In genomic region chr6:114904818-114905217, GRCm38 (mm10) we compare ENCODE assay signal across 27 mouse cellular contexts.
DNase-seq lines count a peak whose midpoint lies in the region; ATAC-seq and TF ChIP-seq lines count a peak whose summit lies in the region.
"Had no signal": no experiment of that assay in that cellular context is flagged by ENCODE, and none has a peak within 500 bp of the region (broad histone marks: within the 10 kb centered on the region; RNA-seq: fewer than 3 reads in every experiment).

No protein-coding gene starts in this region.

- H3K36me3 ChIP-seq in CH12.LX (replicated peaks in 1 of 2; ENCODE audit: control insufficient read depth in 1 of 2, insufficient read depth in 1 of 2, low read length in 1 of 2): peaks cover 12 to 64% of the 10 kb centered on the region in 2 experiments
- no peaks in the 10 kb centered on the region for H3K36me3 ChIP-seq in splenic B cell, adult 2 months (ENCODE audit: control insufficient read depth, insufficient read depth, low read length, poor library complexity, severe bottlenecking)
- H3K36me3 ChIP-seq in kidney, embryonic 16.5 days (ENCODE audit: insufficient read depth, low read length): no peaks in the 10 kb centered on the region
- H3K36me3 ChIP-seq: forebrain, embryonic 15.5 days; intestine, embryonic 15.5 days had no signal

- no peak for TF ChIP-seq RAD21 in CH12.LX (IDR thresholded peaks at IDR 0.05; ENCODE audit: low read depth, low read length)

- no peak for ATAC-seq in kidney, embryonic 16.5 days (ENCODE audit: low FRiP score, low TSS enrichment)
- ATAC-seq: forebrain, embryonic 15.5 days; hindbrain, postnatal 0 days; intestine, embryonic 15.5 days; Patski had no signal

- peaks cover 2% of the 10 kb centered on the region for H3K9me3 ChIP-seq in CH12.LX (replicated peaks; ENCODE audit: low read length)
- no peaks in the 10 kb centered on the region for H3K9me3 ChIP-seq in kidney, embryonic 16.5 days (ENCODE audit: low read length)
- H3K9me3 ChIP-seq: embryonic facial prominence, embryonic 10.5 days; embryonic facial prominence, embryonic 13.5 days; forebrain, embryonic 12.5 days; forebrain, embryonic 15.5 days; G1E; heart, embryonic 10.5 days; heart, embryonic 13.5 days; intestine, embryonic 15.5 days had no signal

- no peaks in the 10 kb centered on the region for H3K27me3 ChIP-seq in CH12.LX (replicated peaks)
- H3K27me3 ChIP-seq in splenic B cell, adult 2 months (ENCODE audit: control insufficient read depth, insufficient read depth, low read length, poor library complexity, severe bottlenecking): no peaks in the 10 kb centered on the region
- no peaks in the 10 kb centered on the region for H3K27me3 ChIP-seq in kidney, embryonic 16.5 days (ENCODE audit: insufficient read depth, low read length)
- H3K27me3 ChIP-seq: embryonic facial prominence, embryonic 13.5 days; forebrain, embryonic 12.5 days; forebrain, embryonic 15.5 days; heart, embryonic 13.5 days; intestine, embryonic 15.5 days; Patski had no signal

- no peak overlapping the region for H3K9ac ChIP-seq in CH12.LX (ENCODE audit: insufficient read depth, low read depth)
- no peak overlapping the region for H3K9ac ChIP-seq in kidney, embryonic 16.5 days (replicated peaks; ENCODE audit: low read length)
- H3K9ac ChIP-seq: forebrain, embryonic 12.5 days; forebrain, embryonic 15.5 days; heart, embryonic 13.5 days; hindbrain, embryonic 14.5 days; intestine, embryonic 15.5 days had no signal

- H3K4me1 ChIP-seq in CH12.LX (ENCODE audit: control insufficient read depth in 1 of 2, insufficient read depth in 2 of 2): peaks cover 17 to 87% of the 10 kb centered on the region in 2 experiments
- H3K4me1 ChIP-seq in kidney, embryonic 16.5 days (ENCODE audit: insufficient read depth, low read length): peaks cover 56% of the 10 kb centered on the region

- no peak overlapping the region for H3K4me3 ChIP-seq in CH12.LX (replicated peaks in 1 of 3; ENCODE audit: low read depth in 2 of 3, low read length in 2 of 3, poor library complexity in 1 of 3)
- H3K4me3 ChIP-seq in kidney, embryonic 16.5 days (ENCODE audit: low read length): no peak overlapping the region
- H3K4me3 ChIP-seq: embryonic facial prominence, embryonic 10.5 days; embryonic facial prominence, embryonic 13.5 days; erythroblast, embryonic 14.5 days; forebrain, embryonic 12.5 days; forebrain, embryonic 15.5 days; heart, adult 2 months; heart, embryonic 10.5 days; heart, embryonic 13.5 days; intestine, embryonic 15.5 days had no signal

- peak; percentile 64 for DNase-seq in CD4-positive helper T cell, adult 2 months (ENCODE audit: low read depth, low spot score)
- DNase-seq in CH12.LX (ENCODE audit: extremely low read depth): no peak
- peak; percentile 74 for DNase-seq in induced T-regulatory cell, adult 2 months (ENCODE audit: low read depth)
- DNase-seq in splenic B cell, adult 2 months (ENCODE audit: low read depth, low spot score): peak; percentile 42
- no peak for DNase-seq in spleen, adult 18-20 months
- no peak for DNase-seq in cerebellum, postnatal 36 days
- DNase-seq: adrenal gland, postnatal 10 days; adrenal gland, postnatal 36 days; cerebellum, adult 9-10 months; embryo, embryonic 11 days; gastrocnemius, postnatal 36 days; heart, adult 2 months; heart, postnatal 14 days; heart, postnatal 4 days had no signal

- in situ Hi-C loops in CH12.LX (cut with MboI; ENCODE audit: low pct_ligation_motif_present, low pct_unique_long_range_greater_than_20kb, low sequenced_read_pairs): loop anchor here (5.0 kb wide), 1 partner anchor 183 kb away; no protein-coding TSS in a partner anchor

- H3K79me2 ChIP-seq in CH12.LX (replicated peaks; ENCODE audit: control insufficient read depth, extremely low read depth, insufficient read depth, poor library complexity, severe bottlenecking): peaks cover 93% of the 10 kb centered on the region

- no peak overlapping the region for H3K4me2 ChIP-seq in CH12.LX (ENCODE audit: insufficient read depth, low read depth, poor library complexity, severe bottlenecking)
- H3K4me2 ChIP-seq in kidney, embryonic 16.5 days (replicated peaks; ENCODE audit: low read depth, low read length): no peak overlapping the region
- H3K4me2 ChIP-seq: embryonic facial prominence, embryonic 13.5 days; forebrain, embryonic 12.5 days; forebrain, embryonic 15.5 days; heart, embryonic 13.5 days; hindbrain, embryonic 14.5 days; intestine, embryonic 15.5 days had no signal

- 92% methylated on average over 3 of the region's 3 CpGs for WGBS in kidney, embryonic 16.5 days

- dilution Hi-C loops in CH12.LX (cut with MboI; ENCODE audit: extremely low pct_ligation_motif_present, extremely low pct_unique_long_range_greater_than_20kb, low sequenced_read_pairs): no loop called here

- no peak for TF ChIP-seq CTCF in CH12.LX (conservative IDR thresholded peaks at IDR 0.05 in 1 of 2, IDR thresholded peaks at IDR 0.05 in 1 of 2; ENCODE audit: low read depth in 2 of 2, low read length in 2 of 2)

- TF ChIP-seq EP300 in CH12.LX (IDR thresholded peaks at IDR 0.05; ENCODE audit: low read length): no peak

- TF ChIP-seq POLR2A in CH12.LX (IDR thresholded peaks at IDR 0.05; ENCODE audit: low read depth, low read length): no peak

- H3K27ac ChIP-seq in CH12.LX (ENCODE audit: insufficient read depth, low read depth): no peak overlapping the region
- no peak overlapping the region for H3K27ac ChIP-seq in kidney, embryonic 16.5 days (ENCODE audit: low read length)
- H3K27ac ChIP-seq: embryonic facial prominence, embryonic 10.5 days; embryonic facial prominence, embryonic 13.5 days; forebrain, embryonic 12.5 days; forebrain, embryonic 15.5 days; heart, adult 2 months; heart, embryonic 10.5 days; heart, embryonic 13.5 days; hindbrain, embryonic 14.5 days; hindbrain, postnatal 0 days; intestine, embryonic 15.5 days had no signal

TF ChIP-seq in CH12.LX, 34 proteins besides CTCF, POLR2A, EP300 and RAD21:
- TF ChIP-seq ETS1 (conservative IDR thresholded peaks at IDR 0.05; ENCODE audit: low read depth, low read length) (peak; percentile 85), ELF1 (IDR thresholded peaks at IDR 0.05; ENCODE audit: low read depth, low read length) (no peak)

Comparison
In these comparisons a context has a peak if more than half of its experiments do, and no peak if none do; other contexts are left out.
1. DNase-seq: peak in CD4-positive helper T cell, adult 2 months (single experiment), induced T-regulatory cell, adult 2 months (single experiment) and splenic B cell, adult 2 months (single experiment); none in CH12.LX (single experiment), spleen, adult 18-20 months (0 of 2) and cerebellum, postnatal 36 days (0 of 2).